Mouse (Mus musculus) heart, embryonic 13.5 days (tissue): Measurements from ENCODE around the gene Treh. TPM values are rescaled to one million over a fixed set of nuclear protein-coding genes. Genes with fewer than 3 reads are reported as not detected.

Source experiments
- ATAC-seq: fragments of 200-750 bp; cut with Nextera tagmentation; 2 replicates; pipeline ENCODE4 v1.8.0; 2017; ENCODE audit warnings: moderate TSS enrichment; ENCODE audit not compliant: insufficient number of reproducible peaks, low FRiP score, low TSS enrichment; ENCODE audit errors: extremely low read depth
- H3K27ac ChIP-seq: fragments of 300-500 bp; sonication (generic); replicated peaks from 2 replicates; pipeline ENCODE4 v1.5.1; 2015; ENCODE audit warnings: moderate library complexity, mild to moderate bottlenecking, inconsistent platforms
- H3K27me3 ChIP-seq: fragments of 300-500 bp; sonication (generic); replicated peaks from 2 replicates; pipeline ENCODE4 v1.6.1; 2015; ENCODE audit warnings: mild to moderate bottlenecking, inconsistent platforms
- H3K36me3 ChIP-seq: fragments of 300-500 bp; sonication (generic); 2 replicates; pipeline ENCODE4 v1.6.1; 2015; ENCODE audit warnings: mild to moderate bottlenecking, inconsistent platforms
- H3K4me1 ChIP-seq: fragments of 300-500 bp; sonication (generic); 2 replicates; pipeline ENCODE4 v1.6.1; 2015; ENCODE audit warnings: inconsistent platforms
- H3K4me2 ChIP-seq: fragments of 300-500 bp; sonication (generic); 2 replicates; pipeline ENCODE4 v1.6.1; 2015; ENCODE audit warnings: inconsistent platforms, mild to moderate bottlenecking, moderate library complexity
- H3K4me3 ChIP-seq: fragments of 300-500 bp; sonication (generic); 2 replicates; pipeline ENCODE4 v1.5.1; 2015; ENCODE audit warnings: moderate library complexity, mild to moderate bottlenecking, inconsistent platforms
- H3K9ac ChIP-seq: fragments of 300-500 bp; sonication (generic); 2 replicates; pipeline ENCODE4 v1.6.1; 2015; ENCODE audit warnings: inconsistent platforms, mild to moderate bottlenecking, moderate library complexity
- H3K9me3 ChIP-seq: fragments of 300-500 bp; sonication (generic); 2 replicates; pipeline ENCODE4 v1.6.1; 2016; ENCODE audit warnings: inconsistent platforms
- WGBS: fragments of 180-500 bp; shearing (Covaris S2); methylation state at CpG from one replicate; pipeline ENCODE4 v1.1.7; 2015; ENCODE audit warnings: mixed read lengths; 5-methylcytosine and 5-hydroxymethylcytosine counted together
- polyA plus RNA-seq: library from polyadenylated mRNA; unstranded; fragments of >200 nt; fragmentation: Nextera tagmentation; extraction: Ambion mirVana; gene quantifications from 2 replicates; pipeline ENCODE4 v1.2.1, GENCODE M21; 2015

Treh gene
- polyA plus RNA-seq, 1 experiment from 2014 or later = not detected

GRCm38 (mm10) chr9:44724223-44724622 lies 51.2 kb downstream of the Treh start:
- 48% methylated on average over 6 of the region's 6 CpGs for WGBS
- Histone ChIP-seq H3K9me3 (no peaks in the 10 kb centered on the region), H3K9ac (peak overlapping the region; percentile 62), H3K4me3 (no peak overlapping the region), H3K27ac (peak overlapping the region; percentile 80), H3K27me3 (no peaks in the 10 kb centered on the region), H3K36me3 (peaks cover 10% of the 10 kb centered on the region; the same call in 1 of the 2 replicates), H3K4me1 (peaks cover 78% of the 10 kb centered on the region), H3K4me2 (no peak overlapping the region)
- ATAC-seq = no peak

GRCm38 (mm10) chr9:44724665-44725064 lies 51.6 kb downstream of the Treh start:
- no peak overlapping the region for H3K4me2 ChIP-seq
- H3K4me1 ChIP-seq = peaks cover 73% of the 10 kb centered on the region
- 59% methylated on average over 2 of the region's 2 CpGs for WGBS
- no peaks in the 10 kb centered on the region for H3K27me3 ChIP-seq
- H3K9me3 ChIP-seq = no peaks in the 10 kb centered on the region
- peak overlapping the region; percentile 62 for H3K9ac ChIP-seq
- no peak overlapping the region for H3K4me3 ChIP-seq
- H3K36me3 ChIP-seq = peaks cover 10% of the 10 kb centered on the region; the same call in 1 of the 2 replicates
- peak overlapping the region; percentile 80; the same call in 1 of the 2 replicates for H3K27ac ChIP-seq
- no peak for ATAC-seq

GRCm38 (mm10) chr9:44726431-44727146 lies 53.6 kb downstream of the Treh start:
- Histone ChIP-seq H3K27ac (0 out of 2 replicates have a peak overlapping the region, but pooled peaks have one; percentile 1), H3K27me3 (no peaks in the 10 kb centered on the region), H3K4me3 (no peak overlapping the region), H3K9ac (peak overlapping the region; percentile 55; the same call in 1 of the 2 replicates), H3K4me1 (peaks cover 59% of the 10 kb centered on the region), H3K36me3 (peaks cover 10% of the 10 kb centered on the region; the same call in 1 of the 2 replicates), H3K4me2 (peak overlapping the region; percentile 11; the same call in 1 of the 2 replicates), H3K9me3 (no peaks in the 10 kb centered on the region)
- WGBS = 35% methylated on average over 10 of the region's 10 CpGs
- no peak for ATAC-seq

GRCm38 (mm10) chr9:44727441-44727840 lies 54.4 kb downstream of the Treh start:
- no peaks in the 10 kb centered on the region for H3K9me3 ChIP-seq
- H3K9ac ChIP-seq = no peak overlapping the region
- ATAC-seq = no peak
- H3K4me1 ChIP-seq = peaks cover 55% of the 10 kb centered on the region
- no peak overlapping the region for H3K4me2 ChIP-seq
- no peak overlapping the region for H3K27ac ChIP-seq
- H3K27me3 ChIP-seq = no peaks in the 10 kb centered on the region
- WGBS = 72% methylated on average over 5 of the region's 5 CpGs
- no peak overlapping the region for H3K4me3 ChIP-seq
- peaks cover 10% of the 10 kb centered on the region; the same call in 1 of the 2 replicates for H3K36me3 ChIP-seq

- peaks cover 38% of the 10 kb centered on the region for H3K4me1 ChIP-seq
- peaks cover 4% of the 10 kb centered on the region for H3K27me3 ChIP-seq
- H3K4me2 ChIP-seq = peak overlapping the region; percentile 99
- no peak for ATAC-seq
- peak overlapping the region; percentile 24; the same call in 1 of the 2 replicates for H3K9ac ChIP-seq
- no peak overlapping the region for H3K4me3 ChIP-seq
- H3K9me3 ChIP-seq = no peaks in the 10 kb centered on the region
- peak overlapping the region; percentile 77; the same call in 1 of the 2 replicates for H3K27ac ChIP-seq
- 42% methylated on average over 5 of the region's 5 CpGs for WGBS
- no peaks in the 10 kb centered on the region for H3K36me3 ChIP-seq
Measured at GRCm38 (mm10) chr9:44732130-44732549, 59.1 kb downstream of the Treh start.

GRCm38 (mm10) chr9:44732921-44733530 lies 60.0 kb downstream of the Treh start:
- Histone ChIP-seq H3K9ac (peak overlapping the region; percentile 85), H3K27ac (peak overlapping the region; percentile 77), H3K9me3 (no peaks in the 10 kb centered on the region), H3K27me3 (peaks cover 4% of the 10 kb centered on the region), H3K4me1 (peaks cover 42% of the 10 kb centered on the region), H3K4me2 (peak overlapping the region; percentile 99), H3K36me3 (no peaks in the 10 kb centered on the region), H3K4me3 (peak overlapping the region; percentile 73)
- 45% methylated on average over 12 of the region's 12 CpGs for WGBS
- ATAC-seq = no peak

- peak overlapping the region; percentile 77 for H3K27ac ChIP-seq
- peak overlapping the region; percentile 85 for H3K9ac ChIP-seq
Measured at GRCm38 (mm10) chr9:44733671-44734523, 60.9 kb downstream of the Treh start.

GRCm38 (mm10) chr9:44734524-44735494 lies 61.8 kb downstream of the Treh start, which contains the start of gene Phldb1:
Phldb1 (minus strand) TSS chr9:44735198.
- peaks cover 42% of the 10 kb centered on the region for H3K4me1 ChIP-seq
- H3K4me3 ChIP-seq = peak within 1 kb of the TSS; percentile 73
- peak within 1 kb of the TSS; percentile 77 for H3K27ac ChIP-seq
- ATAC-seq = 0 out of 2 replicates have a peak, but pooled peaks have one; percentile 12
- under 1% methylated on average over 45 of the region's 47 CpGs for WGBS
- peak within 1 kb of the TSS; percentile 99 for H3K4me2 ChIP-seq
- no peaks in the 10 kb centered on the region for H3K36me3 ChIP-seq
- H3K27me3 ChIP-seq = peaks cover 4% of the 10 kb centered on the region
- H3K9me3 ChIP-seq = no peaks in the 10 kb centered on the region
- H3K9ac ChIP-seq = peak within 1 kb of the TSS; percentile 85

More at GRCm38 (mm10) chr9:44733671-44734523, 60.9 kb downstream of the Treh start:
- no peak for ATAC-seq
- Histone ChIP-seq H3K9me3 (no peaks in the 10 kb centered on the region), H3K4me1 (peaks cover 42% of the 10 kb centered on the region), H3K4me3 (peak overlapping the region; percentile 73), H3K4me2 (peak overlapping the region; percentile 99), H3K27me3 (peaks cover 4% of the 10 kb centered on the region), H3K36me3 (no peaks in the 10 kb centered on the region)
- 1% methylated on average over 79 of the region's 79 CpGs for WGBS

- peaks cover 2% of the 10 kb centered on the region; the same call in 1 of the 2 replicates for H3K36me3 ChIP-seq
- WGBS = 76% methylated on average over 6 of the region's 6 CpGs
- H3K4me1 ChIP-seq = peaks cover 42% of the 10 kb centered on the region
- H3K9me3 ChIP-seq = no peaks in the 10 kb centered on the region
- no peak overlapping the region for H3K9ac ChIP-seq
- H3K27me3 ChIP-seq = peaks cover 4% of the 10 kb centered on the region
- no peak for ATAC-seq
- H3K27ac ChIP-seq = no peak overlapping the region
- no peak overlapping the region for H3K4me3 ChIP-seq
- no peak overlapping the region for H3K4me2 ChIP-seq
Measured at GRCm38 (mm10) chr9:44735886-44736285, 62.9 kb downstream of the Treh start.
